Mouse (Mus musculus): Measurements from ENCODE around the gene Phip. TPM values are rescaled to one million over a fixed set of nuclear protein-coding genes. Genes with fewer than 3 reads are reported as not detected.

The Phip gene
- polyA plus RNA-seq, 1 experiment from 2014 or later = 22.8 TPM

- ATAC-seq (no peak), DNase-seq (ENCODE audit: low read depth, low spot score) (no peak)
- ChIA-PET POLR2A (no interaction called here), CTCF (interaction anchor here (2.0 kb wide), 1 partner anchor 11 kb away, joined by 5 read pairs; no protein-coding TSS in a partner anchor)
- no peak for TF ChIP-seq CTCF (IDR thresholded peaks at IDR 0.05)
- no peaks in the 10 kb centered on the region for H3K27me3 ChIP-seq
- in situ Hi-C loops (cut with MboI; ENCODE audit: low pct_unique_long_range_greater_than_20kb) = no loop called here
Observed at GRCm38 (mm10) chr9:82877078-82877477, 98.2 kb downstream of the Phip start.

GRCm38 (mm10) chr9:82867698-82868097, 107.6 kb downstream of the Phip start:
- DNase-seq (ENCODE audit: low read depth, low spot score) (no peak), ATAC-seq (no peak)
- no peak for TF ChIP-seq CTCF (IDR thresholded peaks at IDR 0.05)
- ChIA-PET POLR2A (interaction anchor here (0.6 kb wide), 1 partner anchor 35 kb away, joined by 3 read pairs; no protein-coding TSS in a partner anchor), CTCF (no interaction called here)
- in situ Hi-C loops (cut with MboI; ENCODE audit: low pct_unique_long_range_greater_than_20kb) = no loop called here
- H3K27me3 ChIP-seq = no peaks in the 10 kb centered on the region

- ATAC-seq = no peak
- no peak for TF ChIP-seq CTCF (IDR thresholded peaks at IDR 0.05)
- POLR2A ChIA-PET = no interaction called here
- no peaks in the 10 kb centered on the region for H3K27me3 ChIP-seq
- in situ Hi-C loops (cut with MboI; ENCODE audit: low pct_unique_long_range_greater_than_20kb) = no loop called here
- no peak for DNase-seq (ENCODE audit: low read depth, low spot score)
- CTCF ChIA-PET = interaction anchor here (1.2 kb wide), 1 partner anchor 9 kb away, joined by 4 read pairs; no protein-coding TSS in a partner anchor
Observed at GRCm38 (mm10) chr9:82866121-82866520, 109.2 kb downstream of the Phip start.

- CTCF ChIA-PET = interaction anchor here (0.8 to 2.0 kb wide), 2 partner anchors 12 to 26 kb away, joined by 3 to 4 read pairs; no protein-coding TSS in a partner anchor
- POLR2A ChIA-PET = no interaction called here
- DNase-seq (ENCODE audit: low read depth, low spot score) = no peak
- in situ Hi-C loops (cut with MboI; ENCODE audit: low pct_unique_long_range_greater_than_20kb) = no loop called here
- no peaks in the 10 kb centered on the region for H3K27me3 ChIP-seq
- ATAC-seq = peak; percentile 54
- TF ChIP-seq CTCF (IDR thresholded peaks at IDR 0.05) = no peak
Observed at GRCm38 (mm10) chr9:82861775-82862430, 113.4 kb downstream of the Phip start.

- ATAC-seq = no peak
- no peak for TF ChIP-seq CTCF (IDR thresholded peaks at IDR 0.05)
- CTCF ChIA-PET = interaction anchor here (0.8 to 2.0 kb wide), 2 partner anchors 11 to 25 kb away, joined by 3 to 4 read pairs; no protein-coding TSS in a partner anchor
- DNase-seq (ENCODE audit: low read depth, low spot score) = no peak
- H3K27me3 ChIP-seq = no peaks in the 10 kb centered on the region
- in situ Hi-C loops (cut with MboI; ENCODE audit: low pct_unique_long_range_greater_than_20kb) = no loop called here
- POLR2A ChIA-PET = no interaction called here
Observed at GRCm38 (mm10) chr9:82861316-82861715, 114.0 kb downstream of the Phip start.

- DNase-seq (ENCODE audit: low read depth, low spot score) (no peak), ATAC-seq (no peak)
- ChIA-PET POLR2A (interaction anchor here (0.6 kb wide), 1 partner anchor 29 kb away, joined by 3 read pairs; no protein-coding TSS in a partner anchor), CTCF (interaction anchor here (0.8 to 2.0 kb wide), 2 partner anchors 11 to 25 kb away, joined by 3 to 4 read pairs; no protein-coding TSS in a partner anchor)
- in situ Hi-C loops (cut with MboI; ENCODE audit: low pct_unique_long_range_greater_than_20kb) = no loop called here
- H3K27me3 ChIP-seq = no peaks in the 10 kb centered on the region
- TF ChIP-seq CTCF (IDR thresholded peaks at IDR 0.05) = no peak
Observed at GRCm38 (mm10) chr9:82860805-82861204, 114.5 kb downstream of the Phip start.

- in situ Hi-C loops (cut with MboI; ENCODE audit: low pct_unique_long_range_greater_than_20kb) = no loop called here
- ChIA-PET CTCF (interaction anchor here (0.9 kb wide), 1 partner anchor 515 kb away, joined by 3 read pairs; no protein-coding TSS in a partner anchor), POLR2A (no interaction called here)
- ATAC-seq = no peak
- TF ChIP-seq CTCF (IDR thresholded peaks at IDR 0.05) = no peak
- H3K27me3 ChIP-seq = no peaks in the 10 kb centered on the region
- no peak for DNase-seq (ENCODE audit: low read depth, low spot score)
Observed at GRCm38 (mm10) chr9:82856241-82856640, 119.1 kb downstream of the Phip start.

- DNase-seq (ENCODE audit: low read depth, low spot score) = no peak
- no peaks in the 10 kb centered on the region for H3K27me3 ChIP-seq
- ChIA-PET POLR2A (no interaction called here), CTCF (interaction anchor here (0.9 kb wide), 1 partner anchor 516 kb away, joined by 3 read pairs; no protein-coding TSS in a partner anchor)
- no peak for TF ChIP-seq CTCF (IDR thresholded peaks at IDR 0.05)
- in situ Hi-C loops (cut with MboI; ENCODE audit: low pct_unique_long_range_greater_than_20kb) = no loop called here
- no peak for ATAC-seq
Observed at GRCm38 (mm10) chr9:82854973-82855614, 120.2 kb downstream of the Phip start.

- POLR2A ChIA-PET = no interaction called here
- no peaks in the 10 kb centered on the region for H3K27me3 ChIP-seq
- CTCF ChIA-PET = interaction anchor here (1.1 to 1.6 kb wide), 2 partner anchors 14 to 18 kb away, joined by 3 to 7 read pairs; no protein-coding TSS in a partner anchor
- in situ Hi-C loops (cut with MboI; ENCODE audit: low pct_unique_long_range_greater_than_20kb) = no loop called here
- TF ChIP-seq CTCF (IDR thresholded peaks at IDR 0.05) = peak; percentile 82
- ATAC-seq = peak; percentile 63
- DNase-seq (ENCODE audit: low read depth, low spot score) = no peak
Observed at GRCm38 (mm10) chr9:82854040-82854439, 121.3 kb downstream of the Phip start.

- no peaks in the 10 kb centered on the region for H3K27me3 ChIP-seq
- in situ Hi-C loops (cut with MboI; ENCODE audit: low pct_unique_long_range_greater_than_20kb) = no loop called here
- DNase-seq (ENCODE audit: low read depth, low spot score) (no peak), ATAC-seq (no peak)
- POLR2A ChIA-PET = no interaction called here
- TF ChIP-seq CTCF (IDR thresholded peaks at IDR 0.05) = no peak
- CTCF ChIA-PET = no interaction called here
Observed at GRCm38 (mm10) chr9:82842671-82843070, 132.6 kb downstream of the Phip start.

GRCm38 (mm10) chr9:82835921-82836320, 139.4 kb downstream of the Phip start:
- TF ChIP-seq CTCF (IDR thresholded peaks at IDR 0.05) = no peak
- CTCF ChIA-PET = interaction anchor here (0.8 to 2.0 kb wide), 4 partner anchors 12 to 27 kb away, joined by 3 to 7 read pairs (median 4); no protein-coding TSS in a partner anchor
- DNase-seq (ENCODE audit: low read depth, low spot score) (no peak), ATAC-seq (peak; percentile 56)
- H3K27me3 ChIP-seq = no peaks in the 10 kb centered on the region
- in situ Hi-C loops (cut with MboI; ENCODE audit: low pct_unique_long_range_greater_than_20kb) = no loop called here
- POLR2A ChIA-PET = no interaction called here
